Mouse (Mus musculus): ENCODE measurements around the gene Fam19a5.

Gene Fam19a5

GRCm38 (mm10) chr15:87659729-87660128 is 115.6 kb downstream of the Fam19a5 start:
- in situ Hi-C loops (cut with MboI; ENCODE audit: unreplicated experiment in 2 of 2) = no loop called here

- in situ Hi-C loops (cut with MboI; ENCODE audit: unreplicated experiment in 2 of 2) = no loop called here
Observed at GRCm38 (mm10) chr15:87661954-87662353, 117.9 kb downstream of the Fam19a5 start.

DNA sequence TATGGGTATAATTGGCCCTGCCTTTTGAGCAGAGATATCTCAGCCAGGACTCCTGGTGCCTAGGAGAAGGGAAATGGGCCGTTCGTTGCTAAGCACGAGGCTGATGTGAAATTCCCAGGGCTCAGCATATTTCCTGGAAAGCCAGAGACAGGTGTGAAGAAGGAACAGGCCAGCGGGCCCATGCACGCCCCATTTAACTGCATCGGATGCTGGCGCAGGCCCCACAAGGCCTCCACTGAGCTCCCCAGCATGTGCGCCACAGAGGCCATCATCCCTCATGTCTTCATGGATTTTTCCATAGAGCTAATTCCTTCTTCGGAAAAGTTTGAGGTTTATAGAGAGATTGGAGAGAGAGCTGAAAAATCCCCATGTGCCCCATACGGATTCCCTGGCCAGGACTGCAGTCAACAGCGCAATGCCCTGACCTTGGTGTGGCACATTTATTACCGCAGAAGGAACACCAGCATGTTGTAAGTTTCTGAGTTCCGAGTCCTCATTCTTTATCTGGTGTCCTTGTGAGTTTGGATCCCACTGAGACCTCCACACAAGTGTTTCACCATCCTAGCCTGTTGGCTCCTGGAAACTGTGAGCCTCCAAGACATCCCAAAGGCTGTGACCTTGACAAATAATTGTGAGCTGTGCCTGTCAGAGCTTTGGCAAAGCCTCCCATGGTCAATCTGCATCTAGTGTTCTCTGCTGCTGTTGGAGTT is 122.1 kb downstream of the Fam19a5 start:
- in situ Hi-C loops (cut with MboI; ENCODE audit: unreplicated experiment in 2 of 2) = no loop called here

GRCm38 (mm10) chr15:87667416-87667815 is 123.3 kb downstream of the Fam19a5 start:
- in situ Hi-C loops (cut with MboI; ENCODE audit: unreplicated experiment in 2 of 2) = no loop called here

GRCm38 (mm10) chr15:87668112-87668511 is 124.0 kb downstream of the Fam19a5 start:
- in situ Hi-C loops (cut with MboI; ENCODE audit: unreplicated experiment in 2 of 2) = no loop called here

- in situ Hi-C loops (cut with MboI; ENCODE audit: unreplicated experiment in 2 of 2) = no loop called here
Observed at GRCm38 (mm10) chr15:87671929-87672328, 127.8 kb downstream of the Fam19a5 start.

GRCm38 (mm10) chr15:87678711-87679110 is 134.6 kb downstream of the Fam19a5 start:
- in situ Hi-C loops (cut with MboI; ENCODE audit: unreplicated experiment in 2 of 2) = no loop called here

DNA sequence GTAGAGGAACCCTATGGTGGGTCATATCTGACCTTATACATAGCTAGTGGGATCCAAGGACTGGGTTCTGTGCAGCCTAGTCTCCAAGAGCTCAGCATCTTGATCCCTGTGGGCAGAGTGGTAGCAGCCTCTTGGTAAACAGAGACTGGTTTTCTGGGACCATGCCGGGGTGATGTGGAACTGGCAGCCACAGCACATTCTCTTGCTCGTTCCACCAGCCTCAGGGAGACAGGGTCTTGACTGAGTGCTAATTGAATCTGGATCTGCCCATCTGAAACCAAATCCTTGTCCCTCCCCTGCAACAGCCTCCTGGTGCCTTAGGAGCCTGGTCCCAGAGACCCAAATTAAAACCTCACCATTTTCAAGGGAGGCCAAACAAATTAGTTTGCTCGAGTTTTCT is 138.3 kb downstream of the Fam19a5 start:
- in situ Hi-C loops (cut with MboI; ENCODE audit: unreplicated experiment in 2 of 2) = no loop called here

DNA sequence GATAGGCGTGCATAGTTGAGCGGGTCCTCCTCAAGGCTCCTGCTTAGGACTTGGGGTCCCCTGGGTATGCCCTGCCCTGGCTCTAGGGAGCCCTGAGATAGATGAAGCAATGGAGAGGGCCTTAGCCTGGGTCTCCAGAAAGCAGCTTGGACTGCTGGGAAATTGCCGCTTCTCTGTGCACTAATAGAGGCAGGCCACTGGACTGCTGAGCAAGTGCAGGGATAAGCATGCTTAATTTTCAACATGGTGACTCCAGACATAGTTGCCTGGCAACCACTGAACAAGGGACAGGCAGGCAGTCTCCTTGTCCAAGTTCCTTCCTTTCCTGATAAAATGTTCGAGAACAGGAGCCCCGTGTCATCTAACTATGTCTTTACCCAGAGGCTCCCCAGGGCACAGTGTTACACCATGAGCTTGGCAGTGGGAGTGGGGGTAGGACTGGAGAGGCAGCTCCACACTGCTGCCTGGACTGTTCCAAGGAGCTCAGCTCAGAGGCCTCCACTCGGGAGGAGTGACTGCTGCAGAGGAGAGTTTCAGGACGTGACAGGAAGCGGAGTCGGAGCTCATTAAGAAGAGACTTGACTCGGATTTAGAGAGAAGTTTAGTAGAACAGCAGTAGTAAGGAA is 142.4 kb downstream of the Fam19a5 start:
- in situ Hi-C loops (cut with MboI; ENCODE audit: unreplicated experiment in 2 of 2) = no loop called here

DNA sequence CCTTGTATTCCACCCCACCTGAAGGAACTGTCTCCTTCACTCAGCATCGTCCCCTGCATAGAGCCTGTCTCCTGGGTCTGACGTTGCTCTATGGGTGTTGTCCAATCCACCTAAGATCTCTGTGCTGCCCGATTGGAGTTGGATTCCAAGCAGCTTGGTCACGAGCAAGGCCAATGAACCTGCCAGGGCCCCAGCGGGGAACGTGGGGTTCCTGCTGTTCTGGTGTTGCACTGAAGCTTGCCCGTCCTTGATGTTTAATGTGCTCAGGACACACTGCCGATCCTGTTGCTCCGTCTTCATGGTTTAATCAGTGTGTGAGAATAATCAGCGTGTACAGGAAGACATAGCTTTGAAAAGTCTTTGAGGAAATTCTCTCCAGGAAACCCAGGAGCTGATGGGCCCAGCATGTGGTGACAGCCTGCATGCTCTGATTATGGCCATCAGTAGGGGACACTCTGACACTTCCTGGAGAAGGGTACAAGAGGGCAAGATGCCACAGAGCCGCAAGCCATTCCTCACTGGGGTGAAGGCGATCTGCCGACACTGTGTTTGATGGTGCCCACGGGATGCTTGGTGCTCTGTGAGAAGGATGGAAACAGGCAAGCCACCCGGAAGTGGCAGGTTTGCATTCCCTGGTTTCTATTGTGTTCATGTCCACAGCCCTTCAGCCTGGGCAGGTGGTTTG is 147.3 kb downstream of the Fam19a5 start:
- in situ Hi-C loops (cut with MboI; ENCODE audit: unreplicated experiment in 2 of 2) = no loop called here

GRCm38 (mm10) chr15:87691958-87692357 is 147.9 kb downstream of the Fam19a5 start:
- in situ Hi-C loops (cut with MboI; ENCODE audit: unreplicated experiment in 2 of 2) = no loop called here

GRCm38 (mm10) chr15:87692394-87692793 is 148.3 kb downstream of the Fam19a5 start:
- in situ Hi-C loops (cut with MboI; ENCODE audit: unreplicated experiment in 2 of 2) = no loop called here

GRCm38 (mm10) chr15:87692865-87693513 is 148.9 kb downstream of the Fam19a5 start:
- in situ Hi-C loops (cut with MboI; ENCODE audit: unreplicated experiment in 2 of 2) = no loop called here

DNA sequence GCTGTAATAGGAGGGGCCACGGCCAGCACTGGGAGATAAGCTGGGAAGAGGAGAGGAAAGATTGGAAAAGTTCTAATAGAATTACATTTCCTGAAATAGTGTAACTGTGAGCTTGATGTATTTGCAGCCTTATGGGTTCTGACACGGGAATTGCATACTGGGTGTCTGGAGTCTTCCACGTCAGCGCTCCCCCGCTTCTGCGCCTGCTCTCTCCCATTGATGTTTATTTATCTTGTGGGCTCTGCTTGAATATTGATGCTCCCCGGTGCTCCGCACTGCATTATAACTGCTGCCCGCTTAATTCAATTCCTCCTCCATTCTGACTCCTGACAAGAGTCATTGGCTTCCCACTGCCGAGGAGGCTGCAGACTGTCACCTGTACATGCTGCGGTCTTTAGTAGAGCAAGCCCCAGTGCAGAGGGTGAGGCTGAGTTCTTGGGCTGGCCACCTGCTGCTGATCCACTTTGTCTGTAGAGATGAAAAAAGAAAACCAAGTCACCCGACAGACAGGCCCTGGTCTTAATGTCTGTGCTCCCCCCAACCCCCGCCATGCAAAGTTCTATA is 153.4 kb downstream of the Fam19a5 start:
- in situ Hi-C loops (cut with MboI; ENCODE audit: unreplicated experiment in 2 of 2) = no loop called here

DNA sequence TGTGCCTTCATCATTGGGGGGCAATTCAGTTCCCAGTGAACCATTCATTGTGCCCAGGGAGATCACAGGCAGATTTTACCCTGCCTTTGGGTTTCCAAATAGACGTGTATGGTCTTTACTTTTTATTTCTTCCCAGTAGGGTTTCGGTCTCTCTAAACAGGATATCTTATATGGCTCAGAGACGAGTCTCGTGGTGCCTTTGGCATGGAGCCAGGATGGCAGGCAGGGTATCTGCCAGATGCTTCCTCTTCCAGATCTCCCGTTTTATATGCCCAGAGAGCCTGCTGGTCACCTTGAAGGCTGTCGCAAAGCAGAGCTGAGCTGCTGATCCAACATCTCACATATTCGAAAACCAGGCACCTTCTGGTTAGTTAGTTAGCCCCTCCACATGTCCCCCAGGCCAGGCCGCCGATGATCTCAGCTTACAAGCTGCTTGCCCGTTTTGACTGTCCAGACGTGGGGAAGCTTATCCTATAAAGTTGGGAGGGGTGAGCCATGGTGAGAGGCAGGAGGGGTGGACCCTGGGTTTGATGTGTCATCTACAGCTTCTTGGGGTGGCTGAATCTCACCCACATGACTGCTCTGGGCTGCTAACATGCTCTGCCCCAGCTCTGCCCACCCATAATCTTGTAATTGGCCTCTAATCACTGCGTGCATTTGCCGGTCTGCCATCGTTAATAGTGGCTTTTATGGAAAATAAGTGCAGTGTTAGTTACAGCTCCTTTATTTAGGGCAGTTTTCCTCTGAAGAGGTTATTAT is 154.6 kb downstream of the Fam19a5 start:
- in situ Hi-C loops (cut with MboI; ENCODE audit: unreplicated experiment in 2 of 2) = no loop called here

DNA sequence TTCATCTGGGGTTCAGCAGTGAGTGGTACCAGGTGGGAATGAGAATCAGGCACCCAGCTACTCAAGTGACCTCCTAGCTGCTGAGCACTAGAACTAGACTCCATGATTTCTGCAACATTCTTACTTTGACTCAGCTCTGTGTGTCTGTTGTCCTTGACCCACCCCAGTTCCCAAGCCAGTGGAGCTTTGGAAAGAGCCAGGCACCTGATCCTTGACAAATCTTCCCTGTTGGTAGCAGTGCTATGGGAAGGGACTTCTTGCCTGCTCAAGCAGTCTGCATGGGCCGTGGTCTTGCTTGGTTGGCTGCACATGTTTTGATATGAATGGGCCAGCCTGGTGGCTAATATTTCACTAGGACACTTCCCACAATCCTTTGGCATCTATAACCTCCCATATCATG is 158.7 kb downstream of the Fam19a5 start:
- in situ Hi-C loops (cut with MboI; ENCODE audit: unreplicated experiment in 2 of 2) = no loop called here

DNA sequence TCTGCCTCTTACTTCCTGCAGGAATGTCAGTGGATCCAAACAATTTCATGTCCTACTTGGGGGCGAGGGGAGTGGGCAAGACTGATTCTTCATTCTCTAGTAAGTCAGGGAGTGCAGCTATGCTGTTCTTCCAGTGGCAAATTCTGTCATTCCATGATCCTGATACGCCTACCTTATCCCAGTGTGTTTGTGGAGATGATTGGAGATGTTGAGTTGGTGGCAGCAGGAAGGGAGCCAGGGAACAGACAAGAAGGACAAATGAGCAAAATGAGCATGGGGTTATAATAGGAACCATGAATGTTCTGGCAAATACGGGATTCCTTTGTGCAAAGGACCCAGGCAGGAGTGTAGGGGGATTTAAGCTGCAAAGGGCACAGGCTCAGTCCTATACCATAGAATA is 159.2 kb downstream of the Fam19a5 start:
- in situ Hi-C loops (cut with MboI; ENCODE audit: unreplicated experiment in 2 of 2) = no loop called here

DNA sequence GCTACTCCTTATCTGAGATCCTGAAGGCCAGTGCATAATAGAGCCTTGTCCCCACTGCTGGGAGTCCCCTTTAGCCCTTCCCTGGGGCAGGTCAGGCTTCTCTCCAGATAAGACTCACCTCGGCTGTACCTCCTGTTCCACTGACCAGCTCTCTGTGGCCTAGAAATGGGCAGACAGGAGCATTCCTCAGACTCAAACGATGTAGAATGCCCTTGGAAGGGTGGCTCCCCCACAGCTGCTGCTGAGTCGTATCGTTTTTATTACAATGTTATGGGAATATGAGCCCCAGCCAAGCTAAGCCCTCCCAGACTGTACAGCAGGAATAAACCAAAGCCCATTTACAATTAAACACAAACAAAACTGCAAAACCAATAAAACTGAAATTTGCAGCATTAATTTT is 167.7 kb downstream of the Fam19a5 start:
- in situ Hi-C loops (cut with MboI; ENCODE audit: unreplicated experiment in 2 of 2) = no loop called here

- in situ Hi-C loops (cut with MboI; ENCODE audit: unreplicated experiment in 2 of 2) = no loop called here
Observed at GRCm38 (mm10) chr15:87712221-87712620, 168.1 kb downstream of the Fam19a5 start.

GRCm38 (mm10) chr15:87715037-87715676 is 171.1 kb downstream of the Fam19a5 start:
- in situ Hi-C loops (cut with MboI; ENCODE audit: unreplicated experiment in 2 of 2) = no loop called here

All from v-Abl transformed pro-B cells (cell line).